Mouse (Mus musculus) c-Kit-positive CD71-positive TER-119-positive erythroid progenitor cells, embryonic 14.5 days (primary cell): ENCODE data around the gene Rtbdn.

Experiments used
- DNase-seq: peaks from one replicate; pipeline ENCODE4 v3.0.0-alpha.2; 2013; ENCODE audit warnings: low spot score

The Rtbdn gene

DNA sequence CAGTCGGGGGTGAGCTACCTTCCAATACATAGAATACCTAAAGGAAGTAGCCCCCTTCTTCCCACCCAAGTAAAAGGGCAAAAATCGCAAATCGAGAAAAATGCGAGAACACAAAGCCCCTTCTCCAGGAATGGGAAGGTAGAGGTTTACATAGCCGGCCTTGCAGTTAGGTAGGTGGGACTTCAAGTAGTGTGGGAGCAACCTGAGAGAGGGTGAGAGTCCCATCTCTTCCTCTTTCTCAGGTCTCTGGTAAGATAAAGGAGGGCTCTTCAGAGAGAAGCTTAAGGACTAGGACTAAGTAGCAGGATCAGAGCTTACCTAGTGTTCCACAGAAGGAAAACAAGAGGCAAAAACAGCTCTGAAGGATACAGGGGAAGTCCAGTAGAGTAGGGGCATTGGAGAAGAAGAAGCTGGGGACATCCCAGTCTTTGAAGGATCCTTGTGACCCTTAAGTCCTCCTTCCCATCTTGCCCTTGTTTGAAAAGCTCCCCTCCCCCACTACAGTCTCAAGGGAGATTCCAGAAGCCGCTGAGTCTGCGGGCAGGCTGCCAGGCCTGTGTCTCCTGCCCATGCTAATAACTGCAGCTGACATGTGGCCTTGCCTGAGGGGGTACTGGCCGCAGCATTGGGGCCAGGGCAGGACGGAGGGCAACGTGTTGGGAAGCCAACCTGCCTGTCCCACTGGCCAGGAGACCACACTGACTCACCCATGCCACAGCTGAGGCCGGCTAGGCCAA is 34.0 kb downstream of the Rtbdn start:
- DNase-seq, result no peak

DNA sequence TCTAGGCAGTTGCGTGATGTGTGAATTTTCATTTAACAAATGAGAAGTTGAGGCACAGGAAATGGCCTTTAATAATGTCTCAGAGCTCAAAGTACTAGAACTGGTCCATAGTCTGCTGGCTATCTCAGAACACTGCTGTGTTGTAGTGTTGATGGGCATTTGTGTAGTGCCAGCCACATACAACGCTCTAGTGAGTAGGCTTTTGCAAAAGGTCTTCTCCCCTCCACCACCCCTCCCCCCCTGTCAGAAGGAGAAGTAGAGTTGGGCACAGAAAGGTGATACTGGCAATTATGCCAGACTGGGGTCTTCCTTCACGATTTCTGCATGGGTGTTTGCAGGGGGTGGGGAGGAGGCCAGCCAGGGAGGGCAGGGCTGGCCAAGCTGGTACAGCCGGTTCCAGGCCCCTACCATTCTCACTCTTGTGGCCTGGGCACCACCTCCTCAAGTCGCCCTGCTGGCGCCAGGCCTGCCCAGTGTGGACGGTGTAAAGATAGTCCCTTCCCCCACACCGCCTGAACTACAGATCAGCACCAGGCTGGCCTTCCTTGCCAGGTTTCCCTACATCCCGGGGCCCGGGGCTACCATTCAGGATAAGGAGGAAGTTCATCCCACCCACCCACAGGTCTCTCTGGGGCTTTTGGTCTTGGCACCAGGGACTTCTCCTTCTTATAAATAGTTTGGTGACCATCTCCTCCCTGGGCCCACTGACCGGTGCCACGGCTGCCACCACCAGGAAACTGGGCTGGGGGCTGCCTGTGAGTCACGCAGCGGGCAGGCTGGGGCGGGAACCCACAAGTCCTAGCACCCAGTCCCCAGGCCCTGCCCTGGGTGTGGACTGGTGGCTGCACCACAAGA is 35.1 kb downstream of the Rtbdn start:
- no peak for DNase-seq

DNA sequence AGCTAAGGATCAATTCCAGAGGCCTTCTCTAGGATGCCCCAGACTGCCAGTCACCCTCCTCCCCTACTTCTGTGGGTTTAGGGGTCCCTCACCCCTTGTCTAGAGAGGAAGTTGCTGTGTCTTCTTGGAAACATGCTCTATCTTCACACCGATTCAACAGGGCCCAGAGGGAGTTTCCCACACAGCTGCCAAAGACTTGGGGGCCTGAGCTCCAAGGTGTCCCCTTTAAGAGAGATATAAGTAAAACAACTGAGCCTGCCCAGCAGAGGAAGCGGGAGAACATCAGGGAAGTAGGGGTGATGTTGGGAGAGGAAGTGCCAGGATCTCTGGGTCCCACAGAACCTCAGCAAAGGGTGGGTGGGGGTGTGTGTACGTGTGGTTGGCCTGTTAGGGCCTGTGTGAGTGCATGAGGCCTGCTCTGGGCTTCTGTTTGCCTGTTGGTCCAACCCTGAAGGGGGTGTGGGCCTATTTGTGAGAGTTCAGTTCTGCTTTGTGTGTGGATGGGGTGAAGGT is 35.8 kb downstream of the Rtbdn start:
- DNase-seq, result no peak

- DNase-seq, result no peak
Observed at GRCm38 (mm10) chr8:84984294-84985048, 37.7 kb downstream of the Rtbdn start.

DNA sequence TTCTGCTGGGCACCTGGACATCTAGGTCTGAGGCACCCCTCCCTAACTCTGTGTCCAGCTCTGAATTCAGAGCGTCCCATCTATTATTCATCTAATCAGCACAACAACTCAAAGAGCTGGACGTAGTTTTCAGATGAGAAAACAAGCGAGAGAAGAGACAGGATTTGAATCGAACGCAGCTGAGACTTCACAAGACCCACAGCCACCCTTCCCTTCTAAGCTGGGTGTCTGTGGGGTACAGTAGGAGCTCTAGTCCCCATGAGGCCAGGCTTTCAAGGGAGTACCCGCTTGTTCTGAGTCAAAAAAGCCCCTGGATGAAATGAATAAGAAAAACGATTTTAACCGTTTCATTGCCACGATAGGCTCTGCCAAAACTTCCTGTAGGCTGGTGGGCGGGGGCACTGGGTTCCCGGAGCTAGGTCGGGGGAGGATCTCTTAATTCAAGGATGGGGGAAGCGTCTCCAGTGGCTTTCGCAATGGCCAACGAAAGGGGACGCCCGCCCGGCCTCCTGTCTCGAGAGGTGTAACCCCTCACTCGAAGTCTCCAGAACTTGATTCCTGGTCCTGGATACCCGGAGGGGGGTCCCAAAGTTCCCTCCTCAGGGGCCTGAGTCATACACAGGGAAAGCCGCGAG is 38.4 kb downstream of the Rtbdn start:
- peak; percentile 22 for DNase-seq

GRCm38 (mm10) chr8:84985684-84986378 is 39.0 kb downstream of the Rtbdn start:
- DNase-seq, result peak; percentile 68

DNA sequence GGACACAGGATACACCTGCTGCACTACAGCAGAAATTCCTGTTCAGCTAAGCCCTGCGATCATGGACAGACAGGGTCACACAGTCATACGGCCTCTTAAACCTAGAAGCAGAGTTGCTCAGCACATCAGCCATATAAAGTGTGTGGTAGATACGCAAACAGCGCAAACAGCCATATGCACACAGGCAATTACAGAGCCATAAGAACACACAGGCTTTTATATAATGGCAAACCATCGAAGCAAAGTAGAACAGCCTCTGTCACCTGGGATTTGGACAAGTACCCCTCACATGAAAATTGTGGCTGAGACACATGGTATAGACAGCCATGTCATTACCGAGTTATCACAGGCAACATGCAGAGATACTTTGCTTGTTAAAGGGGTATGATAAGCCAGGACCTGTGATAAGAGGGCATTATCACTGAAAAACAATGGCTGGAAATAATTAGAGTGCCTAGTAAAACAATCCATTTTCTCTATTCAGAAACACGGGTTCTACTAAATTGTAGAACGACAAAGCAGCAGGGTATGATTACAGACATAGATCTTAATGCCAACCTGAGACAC is 39.7 kb downstream of the Rtbdn start:
- peak; percentile 50 for DNase-seq

DNA sequence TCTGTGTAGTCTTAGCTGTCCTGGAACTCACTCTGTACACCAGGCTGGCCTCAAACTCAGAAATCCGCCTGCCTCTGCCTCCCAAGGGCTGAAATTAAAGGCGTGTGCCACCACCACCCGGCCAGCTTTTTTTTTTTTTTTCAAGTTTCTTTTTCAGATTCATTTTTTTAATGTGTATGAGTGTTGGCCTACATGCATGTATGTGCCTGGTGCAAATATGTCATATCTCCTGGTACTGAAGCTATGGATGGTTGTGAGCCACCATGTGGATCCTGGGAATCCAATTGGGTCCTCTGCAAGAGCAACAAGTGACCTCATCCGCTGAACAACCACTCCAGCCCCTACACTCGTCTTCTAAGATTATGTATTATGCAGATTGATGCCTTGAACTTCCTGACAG is 40.6 kb downstream of the Rtbdn start:
- DNase-seq, result no peak

GRCm38 (mm10) chr8:84987903-84988302 is 41.1 kb downstream of the Rtbdn start:
- DNase-seq, result no peak

DNA sequence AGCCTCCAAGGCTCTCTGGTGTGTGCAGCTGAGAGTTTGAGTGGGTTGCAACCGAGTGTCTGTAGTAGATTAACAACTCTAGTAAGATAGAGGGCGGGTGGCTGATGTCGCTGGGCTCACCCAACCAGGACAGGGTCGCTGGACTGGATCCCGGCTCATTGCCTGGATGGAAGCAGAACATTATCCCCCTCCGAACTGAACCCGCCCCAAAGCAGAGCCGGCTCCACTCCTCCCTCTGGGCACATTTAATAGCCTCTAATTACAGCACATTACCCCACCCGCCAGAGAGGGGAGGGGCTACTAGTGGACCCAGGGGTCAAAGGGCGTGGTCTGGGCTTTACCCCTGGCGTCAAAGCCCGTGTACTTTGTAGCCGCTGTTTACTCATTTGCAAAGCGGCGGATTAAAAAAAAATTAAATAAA is 42.5 kb downstream of the Rtbdn start:
- peak; percentile 65 for DNase-seq

GRCm38 (mm10) chr8:84989810-84990209 is 43.0 kb downstream of the Rtbdn start:
- DNase-seq, result peak; percentile 96

GRCm38 (mm10) chr8:84990349-84990748 is 43.6 kb downstream of the Rtbdn start, which contains the start of gene Hook2:
Gene Hook2, plus strand, starts transcription at chr8:84990603.
- DNase-seq, result peak; percentile 99

- no peak for DNase-seq
Observed at GRCm38 (mm10) chr8:84990836-84991235, 44.0 kb downstream of the Rtbdn start.

DNA sequence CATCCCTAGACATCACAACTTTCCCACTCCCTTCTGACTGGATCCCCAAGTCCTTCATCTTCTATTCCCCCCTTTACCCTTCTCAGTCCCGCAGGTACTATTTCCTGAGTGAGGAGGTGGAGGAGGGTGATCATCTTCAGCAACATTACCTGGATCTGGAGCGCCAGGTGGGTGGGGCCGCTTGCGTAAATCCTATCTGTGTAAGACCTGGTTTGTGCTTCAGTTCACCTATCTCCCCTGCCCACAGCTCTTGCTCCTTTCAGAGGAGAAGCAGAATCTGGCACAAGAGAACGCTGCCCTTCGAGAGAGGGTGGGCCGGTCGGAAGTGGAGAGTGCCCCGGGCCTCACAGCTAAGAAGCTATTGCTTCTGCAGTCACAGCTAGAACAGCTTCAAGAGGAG is 47.6 kb downstream of the Rtbdn start:
- no peak for DNase-seq

GRCm38 (mm10) chr8:84995680-84996079 is 48.9 kb downstream of the Rtbdn start:
- no peak for DNase-seq

- no peak for DNase-seq
Observed at GRCm38 (mm10) chr8:84996978-84997377, 50.2 kb downstream of the Rtbdn start.

GRCm38 (mm10) chr8:84997649-84998295 is 51.0 kb downstream of the Rtbdn start:
- DNase-seq, result peak; percentile 84
